Mouse (Mus musculus) cerebellum, postnatal 4 days (tissue): ENCODE results near the gene Fra10ac1.

ENCODE experiments used
- DNase-seq, 2 experiments: peaks; one replicate each; pipeline ENCODE4 v3.0.0; 2022; ENCODE audit warnings: low spot score in 2 of 2, mixed read lengths in 1 of 2

Gene Fra10ac1

DNA sequence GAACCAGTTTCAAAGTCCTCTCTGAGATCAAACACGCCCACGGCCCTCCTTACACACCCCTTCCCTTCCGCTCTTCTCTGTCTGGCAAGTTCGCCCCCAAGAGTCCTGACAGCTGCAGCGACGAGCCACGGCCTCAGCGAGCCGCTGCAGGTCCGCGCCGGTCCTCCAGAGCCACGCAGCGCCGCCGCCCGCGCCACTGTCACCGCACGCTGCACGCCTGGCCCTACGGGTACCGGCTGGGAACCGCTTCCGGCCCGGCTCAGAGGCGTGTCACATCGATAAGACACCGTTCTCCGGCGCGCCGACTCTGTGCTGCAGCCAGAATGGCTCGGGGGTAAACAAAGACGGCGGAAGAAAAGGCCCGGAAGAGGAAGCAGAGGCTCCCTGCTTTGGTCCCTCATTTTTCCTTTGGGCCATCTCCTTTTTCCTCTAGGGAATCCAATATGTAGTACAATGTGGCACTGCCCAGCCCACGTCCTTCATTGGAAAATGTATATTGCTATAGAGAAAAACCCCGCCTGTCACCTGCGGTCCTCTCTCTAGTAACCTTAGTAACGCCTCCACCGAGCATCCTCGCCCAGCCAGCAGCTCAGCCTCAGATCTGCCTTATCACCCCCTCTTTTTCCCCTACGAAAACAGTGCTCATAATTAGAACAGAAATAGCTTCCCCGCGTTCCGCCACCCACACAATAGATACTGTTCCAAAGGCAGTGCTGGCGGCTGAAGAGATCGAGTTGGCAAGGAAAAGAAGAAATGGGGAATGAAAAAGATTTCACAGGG lies at the start of gene Fra10ac1:
TSS of gene Fra10ac1 (minus strand) at position 252 of the 780 bp plus-strand sequence.
- peak; percentile 92 to 96 for DNase-seq

DNA sequence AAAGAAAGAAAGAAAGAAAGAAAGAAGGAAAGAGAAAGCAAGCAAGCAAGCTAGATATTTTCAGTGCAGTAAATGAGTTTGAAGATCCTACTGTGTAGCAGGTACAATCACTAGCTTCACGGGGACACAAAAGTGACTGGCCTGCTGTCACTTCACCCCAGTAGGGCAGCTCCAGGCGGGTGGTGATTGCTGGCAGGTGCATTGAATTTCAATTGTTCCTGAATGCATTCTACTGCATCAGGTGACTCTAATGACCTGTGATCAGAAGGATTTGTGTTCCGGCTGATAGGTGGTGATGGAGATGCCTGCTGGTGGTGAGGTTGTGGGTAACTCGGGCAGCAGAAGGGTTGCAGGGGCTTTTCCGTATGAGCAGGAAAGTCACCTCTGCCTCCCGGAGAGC lies 47.1 kb upstream of the Fra10ac1 start:
- DNase-seq: no peak

DNA sequence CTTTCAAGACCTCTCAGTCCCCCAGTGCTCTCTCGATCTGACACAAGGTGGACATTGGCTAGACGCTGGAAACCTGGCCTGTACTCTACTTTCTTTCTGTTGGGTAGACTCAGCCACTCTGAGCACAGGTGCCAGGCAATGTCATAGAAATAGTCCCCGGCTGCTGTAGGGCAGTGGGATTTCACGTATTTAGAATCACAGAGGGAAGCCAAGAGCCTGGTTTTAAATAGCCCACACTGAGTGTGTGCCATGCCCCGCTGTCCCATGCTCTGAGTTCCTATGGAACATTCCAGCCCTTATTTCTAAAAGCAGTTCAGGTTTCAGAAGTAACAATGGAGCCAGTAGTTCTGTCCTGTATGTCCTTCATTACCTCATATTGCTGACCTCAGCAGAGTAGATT lies 43.5 kb upstream of the Fra10ac1 start:
- DNase-seq: no peak

DNA sequence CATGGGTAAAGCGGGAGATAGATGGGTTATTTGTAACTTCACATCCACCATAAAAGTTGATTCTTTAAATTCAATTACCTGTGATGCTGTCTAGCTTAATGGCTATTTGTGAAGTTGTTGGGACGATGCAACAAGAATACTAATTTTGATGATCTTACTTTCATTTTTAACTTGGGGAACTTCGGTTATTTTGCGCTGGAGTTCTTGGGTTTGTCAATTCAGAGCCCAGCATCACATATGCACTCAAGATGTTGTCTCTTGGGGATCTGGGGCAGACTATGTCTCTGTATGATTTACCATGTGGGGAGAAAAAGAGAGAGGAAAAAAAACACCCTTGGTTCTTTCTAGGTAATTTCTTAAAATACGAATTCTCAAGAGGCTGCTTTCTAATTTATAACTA lies 41.8 kb upstream of the Fra10ac1 start:
- no peak for DNase-seq

DNA sequence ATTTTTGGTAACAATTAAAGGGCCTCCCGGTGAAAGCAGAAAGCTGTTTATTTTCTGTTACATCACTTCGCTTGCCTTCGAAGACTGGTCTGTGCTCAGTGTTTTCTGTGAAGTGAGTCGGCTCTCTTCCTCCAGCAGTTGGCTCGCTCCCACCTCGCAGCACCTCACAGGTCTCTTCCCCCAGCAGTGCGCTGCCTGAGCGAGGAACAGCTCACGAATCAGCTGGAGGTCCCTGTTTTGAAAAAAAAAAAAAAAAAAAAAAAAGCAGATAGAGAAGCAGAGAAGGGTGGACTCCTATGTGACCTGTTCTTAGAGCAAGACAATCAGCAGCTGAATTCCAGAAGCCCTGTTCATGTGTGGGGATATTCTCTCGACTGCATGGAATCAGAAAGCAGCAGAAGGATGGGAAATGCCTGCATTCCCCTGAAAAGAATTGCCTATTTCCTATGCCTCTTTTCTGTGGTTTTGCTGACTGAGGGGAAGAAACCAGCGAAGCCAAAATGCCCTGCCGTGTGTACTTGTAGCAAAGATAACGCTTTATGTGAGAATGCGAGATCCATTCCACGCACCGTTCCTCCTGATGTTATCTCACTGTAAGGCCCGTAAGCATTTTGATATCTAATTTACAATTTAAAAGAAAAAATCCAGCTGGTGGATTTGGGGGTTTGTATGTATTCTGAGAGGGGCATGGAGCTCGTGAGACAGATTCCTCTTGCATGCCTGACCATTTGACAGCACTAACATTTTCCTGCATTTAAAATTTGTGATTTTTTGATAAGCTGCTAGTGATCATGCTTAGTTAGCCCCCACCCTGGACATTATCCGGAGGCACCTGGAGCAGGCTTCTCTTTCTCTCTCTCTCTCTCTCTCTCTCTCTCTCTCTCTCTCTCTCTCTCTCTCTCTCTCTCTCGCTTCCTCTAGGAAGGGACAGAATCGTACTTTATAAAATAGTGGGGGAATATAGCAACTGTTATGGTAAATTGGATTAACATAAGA lies 40.8 kb upstream of the Fra10ac1 start, which contains the start of gene Lgi1:
TSS of gene Lgi1 (plus strand) at position 32 of the 996 bp plus-strand sequence.
- peak in 1 of 2 experiments; percentile 23 for DNase-seq

DNA sequence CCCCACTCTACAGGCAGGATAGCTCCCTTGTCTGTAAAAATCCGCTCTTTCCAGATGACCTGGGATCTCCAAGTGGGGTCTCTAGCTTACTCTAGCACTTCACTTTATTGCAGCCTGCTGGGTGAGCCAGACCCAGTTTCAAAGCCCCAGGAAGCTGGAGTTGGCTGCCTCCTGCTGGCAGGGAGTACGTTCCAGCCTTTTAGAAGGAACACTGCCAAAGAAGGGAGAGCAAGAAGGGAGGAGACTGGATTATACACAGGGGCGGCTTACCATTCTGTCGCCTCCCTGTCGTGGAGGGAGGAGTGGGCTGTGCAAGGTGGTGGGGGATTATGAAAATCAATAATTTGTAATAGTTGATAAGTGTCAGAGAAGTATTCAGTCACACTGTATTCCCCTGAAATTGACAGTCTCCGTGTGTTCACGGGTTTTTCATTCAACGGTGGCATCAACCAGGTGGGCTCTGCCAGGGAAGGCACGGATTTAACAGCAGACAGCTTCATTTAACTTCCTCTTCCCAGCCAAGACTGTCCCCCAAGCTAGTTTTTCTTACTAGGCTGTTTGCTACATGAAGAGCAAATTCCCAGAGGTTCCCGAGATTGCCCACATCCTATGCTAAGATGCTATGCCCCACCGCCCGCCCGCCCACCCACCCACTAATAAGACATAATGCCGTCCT lies 40.0 kb upstream of the Fra10ac1 start:
- peak; percentile 27 to 45 for DNase-seq

DNA sequence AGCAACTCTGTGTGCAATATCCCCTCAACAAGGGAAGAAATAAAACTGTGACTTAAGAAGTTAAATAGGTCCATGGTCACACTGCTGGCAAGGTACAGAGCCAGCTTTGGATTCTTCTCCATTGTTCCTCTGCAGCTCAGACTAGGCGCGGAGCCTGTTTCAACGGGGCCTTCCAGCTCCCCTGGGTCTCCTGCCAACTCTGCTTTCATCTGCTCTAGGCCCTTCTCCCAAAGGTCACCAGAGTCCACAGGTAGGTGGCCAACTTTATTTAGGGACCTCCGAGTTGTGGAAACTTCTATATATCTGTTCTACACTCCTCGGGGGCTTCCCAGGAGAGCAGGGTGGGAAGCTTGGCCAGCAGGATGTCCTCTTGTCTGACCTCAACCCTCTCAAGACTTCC lies 37.4 kb upstream of the Fra10ac1 start:
- DNase-seq: no peak

DNA sequence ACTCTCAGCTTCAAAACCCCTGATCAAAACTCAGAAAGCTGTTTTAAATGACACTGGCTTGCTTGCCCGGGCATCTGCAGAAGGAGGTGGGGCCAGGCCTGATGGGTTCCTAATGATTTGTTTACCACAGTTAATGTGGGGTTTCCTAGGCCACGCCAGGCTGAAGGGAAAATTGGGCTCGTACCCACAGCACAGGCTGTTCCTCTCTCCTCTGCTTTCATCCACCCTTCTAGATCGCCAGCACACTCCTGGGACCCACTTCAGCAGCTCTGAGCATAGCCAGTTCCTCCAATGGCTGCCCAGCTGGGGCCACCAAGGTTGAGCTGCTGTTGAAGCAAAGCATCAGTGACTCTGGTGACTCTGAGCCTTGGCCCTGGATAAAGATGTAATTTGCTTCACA lies 36.4 kb upstream of the Fra10ac1 start:
- no peak for DNase-seq

DNA sequence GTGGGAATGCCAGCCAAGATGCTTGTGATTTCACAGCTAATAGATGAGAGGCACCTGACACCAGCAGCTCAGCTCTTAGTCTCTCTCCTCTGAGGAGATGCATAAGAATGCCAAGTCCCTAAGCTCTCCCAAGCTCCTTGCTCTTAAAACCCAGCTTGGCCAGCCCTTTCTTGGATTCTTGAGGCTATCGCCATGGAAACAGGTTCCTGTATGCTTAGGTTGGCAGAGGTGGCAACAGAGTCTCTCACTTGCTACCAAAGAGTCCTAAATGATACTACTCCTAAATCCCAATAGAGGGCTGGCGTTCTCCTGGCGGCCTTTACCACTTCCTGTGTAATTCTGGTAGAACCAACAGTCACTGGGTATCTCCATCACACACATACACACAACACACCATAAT lies 35.5 kb upstream of the Fra10ac1 start:
- DNase-seq: no peak

DNA sequence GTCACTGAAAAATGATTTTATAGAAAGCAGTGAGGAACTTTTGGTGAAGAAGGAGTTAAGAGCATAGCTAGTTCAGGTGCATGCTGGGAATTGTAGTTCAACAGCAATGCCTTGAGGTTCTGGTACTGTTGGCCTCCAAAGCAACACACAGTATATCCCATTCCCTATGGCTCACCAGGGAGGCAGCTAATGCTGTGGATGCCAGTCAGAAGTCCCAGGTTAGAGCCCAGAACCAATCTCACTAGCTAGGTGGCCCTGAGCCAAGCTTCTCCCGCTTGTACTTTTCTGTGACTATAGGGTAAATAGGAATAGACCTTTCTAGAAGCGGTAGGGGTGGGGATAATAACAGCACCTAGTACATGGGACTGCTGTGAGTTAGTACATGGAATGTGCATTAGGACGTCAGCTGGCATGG lies 34.7 kb upstream of the Fra10ac1 start:
- peak in 1 of 2 experiments; percentile 8 for DNase-seq

DNA sequence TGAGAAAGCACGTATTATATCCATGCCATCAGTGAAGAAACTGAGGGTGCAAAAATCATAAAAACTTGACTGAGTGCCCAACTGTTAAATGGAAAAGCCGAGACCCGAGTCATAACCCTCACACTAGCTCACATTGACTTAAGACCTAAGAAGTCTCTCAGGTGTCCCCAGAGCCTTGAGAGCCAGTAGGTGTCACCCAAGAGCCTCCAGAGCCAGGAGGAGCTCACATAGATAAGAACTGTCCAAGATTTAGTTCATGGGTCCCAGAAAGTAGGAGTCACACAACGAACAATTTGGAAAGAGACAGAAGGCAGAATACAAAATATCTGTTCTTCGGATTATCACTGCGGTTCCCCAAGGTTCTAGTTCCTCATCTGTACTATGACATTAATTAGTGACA lies 29.8 kb upstream of the Fra10ac1 start:
- DNase-seq: peak in 1 of 2 experiments; percentile 25

DNA sequence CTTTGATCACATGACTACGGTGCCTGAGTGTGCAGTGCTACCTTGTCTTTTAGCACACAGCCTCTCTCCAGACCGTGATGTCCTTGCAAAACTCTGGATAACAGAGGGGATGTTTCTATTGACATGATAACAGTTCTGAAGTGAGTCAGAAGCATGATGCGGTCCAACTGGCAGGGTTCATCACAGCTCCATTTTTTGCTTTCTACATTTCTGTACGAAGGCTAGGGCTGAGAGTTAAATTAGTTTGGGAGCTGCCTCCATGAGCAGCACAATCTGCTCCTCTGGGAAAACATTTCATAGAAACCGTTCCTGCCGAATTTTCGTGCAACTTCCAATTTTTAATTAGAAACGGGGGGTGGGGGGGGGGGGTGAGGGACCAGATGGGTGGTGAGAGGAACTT lies 25.7 kb upstream of the Fra10ac1 start:
- no peak for DNase-seq

DNA sequence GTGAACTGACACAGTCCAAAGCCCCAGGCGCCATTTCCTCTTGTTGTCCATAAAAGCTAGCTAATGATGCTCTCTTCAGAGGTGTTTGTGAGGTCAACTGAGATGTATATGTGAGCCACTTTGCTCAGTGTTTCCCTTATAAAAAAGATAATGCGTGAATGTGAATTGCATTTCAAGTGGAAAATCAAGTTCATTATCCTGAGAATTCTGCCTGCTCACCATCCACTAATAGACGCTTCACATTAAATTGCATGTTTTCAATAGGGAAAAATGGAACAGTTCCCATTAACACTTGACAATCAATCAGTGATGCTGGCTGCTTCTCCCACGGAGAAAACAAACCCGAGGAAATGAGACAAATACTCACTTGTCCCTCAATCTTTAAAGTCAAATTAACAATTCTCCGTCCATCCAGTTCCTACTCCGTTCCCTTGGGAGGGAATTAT lies 22.2 kb upstream of the Fra10ac1 start:
- DNase-seq: no peak

DNA sequence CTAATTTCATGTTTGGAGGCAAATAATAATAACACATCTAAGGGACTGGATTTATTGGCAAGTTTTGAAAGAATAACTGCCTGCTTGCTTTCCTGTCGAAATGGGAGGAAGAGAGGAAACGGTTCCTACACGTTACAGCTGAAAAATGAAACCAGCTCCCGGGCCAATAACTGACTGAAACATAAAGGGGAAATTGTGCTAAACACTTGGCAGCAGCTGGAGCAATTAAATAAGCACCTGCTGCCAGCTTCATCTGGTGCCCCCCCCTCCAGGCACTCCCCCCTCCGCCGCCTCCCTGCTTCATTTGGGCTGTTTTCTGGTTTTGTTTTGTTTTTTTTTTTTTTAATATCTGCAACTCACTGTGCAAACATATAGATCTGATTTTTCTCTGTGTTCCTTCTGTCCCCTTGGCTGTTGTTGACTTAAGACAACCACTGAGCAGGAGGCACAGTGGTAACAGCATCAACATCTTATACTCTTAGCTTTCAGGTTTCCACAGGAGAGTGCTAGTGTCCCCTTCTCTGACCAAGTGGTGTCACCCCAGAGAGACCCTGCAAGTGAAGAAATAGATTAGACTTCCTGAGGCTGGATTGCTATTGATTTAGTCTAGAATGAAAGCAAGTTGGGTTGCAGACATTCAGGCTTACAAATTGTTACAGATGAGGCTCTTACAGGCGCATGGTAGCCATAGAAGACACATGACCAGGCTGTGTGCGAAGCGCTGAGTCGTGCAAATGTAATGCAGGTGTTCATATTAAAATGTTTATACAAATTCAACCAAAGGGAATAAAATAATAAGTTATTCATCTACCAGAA lies 21.6 kb upstream of the Fra10ac1 start:
- DNase-seq: no peak

DNA sequence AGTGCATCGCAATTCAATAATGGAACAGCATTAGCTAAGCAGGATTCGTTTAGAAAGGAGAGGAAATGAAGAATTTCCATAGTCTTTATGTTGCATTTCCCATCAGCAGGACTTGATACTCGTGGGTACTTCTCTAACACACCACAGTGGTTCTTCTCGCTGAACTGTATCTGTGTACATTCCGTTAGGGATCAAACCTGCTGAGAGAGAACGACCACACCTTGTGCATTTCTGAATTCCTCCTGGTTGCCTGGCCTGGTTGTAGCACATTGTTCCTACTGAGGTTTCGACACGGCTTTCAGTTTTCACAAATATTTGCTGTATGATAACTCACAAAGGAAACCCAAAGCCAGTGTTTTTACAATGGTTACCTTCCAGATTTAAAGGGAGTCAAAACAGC lies 20.8 kb upstream of the Fra10ac1 start:
- DNase-seq: no peak

DNA sequence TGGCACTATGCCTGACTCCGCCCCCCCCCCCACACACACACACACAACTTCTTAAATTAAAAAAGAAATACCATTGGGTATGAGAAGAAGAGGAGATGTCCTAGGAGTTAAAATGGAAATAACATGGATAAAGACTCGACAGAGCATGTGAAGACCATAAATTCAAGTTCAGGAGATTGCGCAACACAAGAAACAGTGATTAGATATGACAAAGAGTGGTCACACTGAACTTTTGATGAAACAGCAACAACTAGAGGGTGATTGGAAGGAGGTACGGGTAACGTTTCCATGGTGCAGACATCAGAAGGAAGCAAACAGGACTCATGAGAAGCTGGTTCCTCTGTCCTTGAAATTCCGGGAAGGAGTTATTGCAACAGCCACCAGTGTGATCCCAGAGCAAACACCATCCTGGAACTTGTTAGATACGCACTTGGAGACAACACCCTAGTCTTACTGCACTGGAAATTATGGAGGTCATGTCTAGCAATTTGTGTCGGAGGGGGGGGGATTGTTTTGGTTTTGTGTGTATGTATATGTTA lies 18.4 kb upstream of the Fra10ac1 start:
- DNase-seq: no peak

DNA sequence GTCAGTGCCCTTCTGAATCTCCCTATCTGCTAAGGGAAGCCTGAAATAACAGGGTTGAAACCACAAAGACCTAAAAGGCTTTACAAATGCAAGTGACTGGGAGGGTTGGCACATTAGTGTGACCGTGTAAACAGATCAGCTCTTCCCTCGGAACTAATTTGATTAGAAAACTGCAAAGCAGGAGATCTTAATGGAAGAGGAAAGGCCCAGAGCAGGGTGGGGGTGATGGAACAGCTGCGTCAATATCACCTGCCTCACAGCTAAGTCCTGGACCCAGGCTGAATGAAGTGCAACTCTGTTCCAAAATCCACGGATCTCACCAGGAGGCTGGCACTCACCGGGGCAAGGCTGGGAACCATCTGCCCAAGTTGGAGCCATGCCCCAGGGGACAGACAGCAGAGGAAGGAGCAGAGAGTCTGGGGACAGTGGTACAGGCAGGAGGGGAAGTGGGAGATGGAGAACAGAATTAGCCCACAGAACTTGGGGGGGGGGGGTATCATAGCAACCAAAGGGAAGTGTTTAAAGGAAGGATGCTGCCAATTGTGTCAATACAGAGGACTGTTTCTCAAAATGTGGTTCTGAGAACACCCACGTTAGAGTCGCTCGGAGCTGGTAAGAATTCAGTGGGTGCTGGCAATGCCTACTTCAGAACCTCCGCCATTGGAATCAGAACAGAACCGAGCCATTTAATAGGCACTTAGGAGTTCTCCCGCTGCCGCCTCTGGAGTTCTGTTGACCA lies 14.4 kb upstream of the Fra10ac1 start:
- peak; percentile 34 to 57 for DNase-seq

DNA sequence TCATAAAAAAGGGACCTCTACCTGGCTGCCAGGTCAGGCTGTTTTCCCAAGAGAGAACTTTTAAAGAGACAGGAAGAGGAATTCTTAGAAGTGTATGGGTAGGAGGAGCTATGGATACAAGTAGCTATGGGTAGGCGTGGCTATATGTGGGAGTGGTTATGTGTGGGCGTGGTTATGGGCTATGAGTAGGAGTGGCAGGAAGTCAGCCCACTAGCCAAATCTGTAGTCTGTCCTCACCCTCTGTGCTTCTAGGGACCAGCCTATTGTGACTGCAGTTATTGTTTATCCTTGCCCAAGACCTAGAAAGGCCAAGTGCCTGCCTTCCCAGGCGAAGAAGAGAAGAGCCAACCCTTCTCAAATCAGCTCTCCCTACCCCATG lies 13.9 kb upstream of the Fra10ac1 start:
- DNase-seq: no peak

DNA sequence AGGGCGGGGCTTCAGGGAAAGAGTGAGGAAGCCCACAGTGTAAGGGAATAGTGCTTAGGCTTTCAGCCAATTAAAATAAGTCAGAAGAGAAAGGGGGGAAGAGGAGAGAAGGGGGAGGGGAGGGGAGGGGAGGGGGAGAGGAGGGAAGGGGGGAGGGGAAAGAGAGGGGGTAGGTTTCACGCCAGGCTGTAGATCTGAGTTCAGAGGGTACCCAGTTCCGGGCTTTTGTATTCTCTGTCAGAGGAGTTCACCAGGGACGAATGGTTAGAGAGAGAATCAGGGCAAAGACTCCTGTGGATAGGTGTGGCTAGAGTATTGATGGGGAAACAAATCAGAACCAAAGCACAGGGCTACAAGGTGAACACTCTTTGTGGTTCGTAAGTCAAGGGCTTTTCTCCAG lies 12.6 kb upstream of the Fra10ac1 start:
- no peak for DNase-seq

DNA sequence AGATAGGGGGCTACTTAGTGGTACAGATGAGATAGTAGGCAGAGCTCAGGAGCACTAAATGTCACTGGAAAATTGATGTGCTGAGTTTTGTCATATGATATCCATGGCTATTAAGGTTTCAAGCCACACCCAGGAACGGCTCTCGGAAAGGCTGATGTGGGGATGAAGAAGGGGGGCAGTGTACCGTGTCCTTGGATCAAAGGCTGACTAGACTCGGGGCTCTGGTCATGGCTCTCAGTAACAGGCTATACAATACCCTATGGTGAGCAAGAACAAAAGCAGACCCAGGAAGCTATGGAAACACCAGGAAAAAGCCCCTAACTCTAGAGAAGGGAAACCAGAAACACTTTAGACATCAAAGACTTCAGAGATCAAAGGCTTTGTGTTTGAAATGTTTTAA lies 8.6 kb upstream of the Fra10ac1 start:
- DNase-seq: no peak
